Mouse (Mus musculus): ENCODE measurements at regions not wholly inside any gene's neighbourhood (a gene's known extent, or its start where the extent isn't known, plus 50 kb on each side); places are given as distances from the start of the nearest gene placed in this dataset.
"Not testable (repeated sequence)": the region's sequence is repeated elsewhere in the genome, so short reads cannot be mapped to it uniquely, and the experiment has no call there.

- WGBS, result 81% methylated on average over 5 of the region's 5 CpGs
- no peak overlapping the region for H3K4me3 ChIP-seq (replicated peaks)
- no peak overlapping the region for H3K4me2 ChIP-seq (replicated peaks)
- H3K9ac ChIP-seq (replicated peaks), result no peak overlapping the region
- no peaks in the 10 kb centered on the region for H3K9me3 ChIP-seq
- peaks cover 3% of the 10 kb centered on the region for H3K4me1 ChIP-seq (replicated peaks)
- ATAC-seq, result no peak
- H3K27me3 ChIP-seq, result peaks cover 5% of the 10 kb centered on the region; the same call in 1 of the 2 replicates
- no peak overlapping the region for H3K27ac ChIP-seq
- no peaks in the 10 kb centered on the region for H3K36me3 ChIP-seq
Observed at GRCm38 (mm10) chr6:99921966-99922365, 195.8 kb upstream of the Prok2 start.

GRCm38 (mm10) chr6:99919816-99920562, 193.8 kb upstream of the Prok2 start:
- 0 out of 2 replicates have a peak, but pooled peaks cover 2% of the 10 kb centered on the region for H3K27me3 ChIP-seq
- H3K4me2 ChIP-seq (replicated peaks), result no peak overlapping the region
- ATAC-seq, result no peak
- H3K4me3 ChIP-seq (replicated peaks), result no peak overlapping the region
- H3K9ac ChIP-seq (replicated peaks), result no peak overlapping the region
- H3K9me3 ChIP-seq, result no peaks in the 10 kb centered on the region
- WGBS, result 71% methylated on average over 7 of the region's 7 CpGs
- no peaks in the 10 kb centered on the region for H3K36me3 ChIP-seq
- H3K27ac ChIP-seq, result no peak overlapping the region
- peaks cover 8% of the 10 kb centered on the region for H3K4me1 ChIP-seq (replicated peaks)

- H3K9ac ChIP-seq (replicated peaks), result no peak overlapping the region
- H3K4me2 ChIP-seq (replicated peaks), result no peak overlapping the region
- peaks cover 8% of the 10 kb centered on the region for H3K4me1 ChIP-seq (replicated peaks)
- H3K9me3 ChIP-seq, result no peaks in the 10 kb centered on the region
- WGBS, result 70% methylated on average over 3 of the region's 3 CpGs
- H3K27ac ChIP-seq, result no peak overlapping the region
- 0 out of 2 replicates have a peak, but pooled peaks cover 5% of the 10 kb centered on the region for H3K27me3 ChIP-seq
- no peaks in the 10 kb centered on the region for H3K36me3 ChIP-seq
- ATAC-seq, result no peak
- no peak overlapping the region for H3K4me3 ChIP-seq (replicated peaks)
Observed at GRCm38 (mm10) chr6:99918351-99918750, 192.2 kb upstream of the Prok2 start.

GRCm38 (mm10) chr6:99909921-99910320, 183.7 kb upstream of the Prok2 start:
- H3K9ac ChIP-seq (replicated peaks), result no peak overlapping the region
- no peak for ATAC-seq
- H3K27me3 ChIP-seq, result peaks cover 36% of the 10 kb centered on the region
- peaks cover 10% of the 10 kb centered on the region; the same call in 1 of the 2 replicates for H3K4me1 ChIP-seq (replicated peaks)
- no peaks in the 10 kb centered on the region for H3K9me3 ChIP-seq
- WGBS, result 85% methylated on average over 7 of the region's 7 CpGs
- H3K27ac ChIP-seq, result no peak overlapping the region
- no peak overlapping the region for H3K4me2 ChIP-seq (replicated peaks)
- H3K36me3 ChIP-seq, result no peaks in the 10 kb centered on the region
- H3K4me3 ChIP-seq (replicated peaks), result no peak overlapping the region

- Histone ChIP-seq H3K4me3 (replicated peaks) (no peak overlapping the region), H3K9ac (replicated peaks) (no peak overlapping the region), H3K36me3 (no peaks in the 10 kb centered on the region), H3K27me3 (peaks cover 39% of the 10 kb centered on the region), H3K4me1 (replicated peaks) (peaks cover 10% of the 10 kb centered on the region; the same call in 1 of the 2 replicates), H3K4me2 (replicated peaks) (no peak overlapping the region), H3K27ac (no peak overlapping the region), H3K9me3 (no peaks in the 10 kb centered on the region)
- ATAC-seq, result no peak
- 84% methylated on average over 7 of the region's 7 CpGs for WGBS
Observed at GRCm38 (mm10) chr6:99909459-99909858, 183.3 kb upstream of the Prok2 start.

- Histone ChIP-seq H3K27ac (no peak overlapping the region), H3K4me3 (replicated peaks) (no peak overlapping the region), H3K36me3 (no peaks in the 10 kb centered on the region), H3K9me3 (no peaks in the 10 kb centered on the region), H3K4me1 (replicated peaks) (peaks cover 7% of the 10 kb centered on the region; the same call in 1 of the 2 replicates), H3K9ac (replicated peaks) (no peak overlapping the region), H3K27me3 (peaks cover 41% of the 10 kb centered on the region), H3K4me2 (replicated peaks) (no peak overlapping the region)
- ATAC-seq, result no peak
- WGBS, result 90% methylated on average over 3 of the region's 3 CpGs
Observed at GRCm38 (mm10) chr6:99908066-99908465, 181.9 kb upstream of the Prok2 start.

- Histone ChIP-seq H3K9ac (replicated peaks) (no peak overlapping the region), H3K4me1 (replicated peaks) (no peaks in the 10 kb centered on the region), H3K27me3 (peaks cover 50% of the 10 kb centered on the region), H3K4me2 (replicated peaks) (no peak overlapping the region), H3K9me3 (no peaks in the 10 kb centered on the region), H3K4me3 (replicated peaks) (no peak overlapping the region), H3K36me3 (no peaks in the 10 kb centered on the region), H3K27ac (no peak overlapping the region)
- ATAC-seq, result no peak
- WGBS, result 91% methylated on average over 5 of the region's 5 CpGs
Observed at GRCm38 (mm10) chr6:99905194-99905593, 179.0 kb upstream of the Prok2 start.

- Histone ChIP-seq H3K4me3 (replicated peaks) (no peak overlapping the region), H3K4me1 (replicated peaks) (no peaks in the 10 kb centered on the region), H3K9me3 (no peaks in the 10 kb centered on the region), H3K4me2 (replicated peaks) (no peak overlapping the region), H3K36me3 (no peaks in the 10 kb centered on the region), H3K9ac (replicated peaks) (no peak overlapping the region), H3K27me3 (peaks cover 52% of the 10 kb centered on the region), H3K27ac (no peak overlapping the region)
- no peak for ATAC-seq
- WGBS, result 75% methylated on average over 4 of the region's 4 CpGs
Observed at GRCm38 (mm10) chr6:99904607-99905006, 178.4 kb upstream of the Prok2 start.

GRCm38 (mm10) chr6:99904044-99904443, 177.9 kb upstream of the Prok2 start:
- not testable (repeated sequence) for H3K4me2 ChIP-seq (replicated peaks); ATAC-seq; H3K36me3 ChIP-seq; H3K27ac ChIP-seq; H3K4me3 ChIP-seq (replicated peaks); H3K9ac ChIP-seq (replicated peaks); H3K4me1 ChIP-seq (replicated peaks); H3K9me3 ChIP-seq
- peaks cover 50% of the 10 kb centered on the region for H3K27me3 ChIP-seq

GRCm38 (mm10) chr6:99901564-99901963, 175.4 kb upstream of the Prok2 start:
- Histone ChIP-seq H3K36me3 (no peaks in the 10 kb centered on the region), H3K4me3 (replicated peaks) (no peak overlapping the region), H3K4me2 (replicated peaks) (no peak overlapping the region), H3K9me3 (no peaks in the 10 kb centered on the region), H3K9ac (replicated peaks) (no peak overlapping the region), H3K4me1 (replicated peaks) (no peaks in the 10 kb centered on the region), H3K27me3 (peaks cover 61% of the 10 kb centered on the region), H3K27ac (no peak overlapping the region)
- 92% methylated on average over 3 of the region's 3 CpGs for WGBS
- ATAC-seq, result no peak

GRCm38 (mm10) chr6:99901146-99901545, 175.0 kb upstream of the Prok2 start:
- no peaks in the 10 kb centered on the region for H3K36me3 ChIP-seq
- H3K27me3 ChIP-seq, result peaks cover 57% of the 10 kb centered on the region
- no peak for ATAC-seq
- 88% methylated on average over 5 of the region's 5 CpGs for WGBS
- H3K9me3 ChIP-seq, result no peaks in the 10 kb centered on the region
- no peak overlapping the region for H3K27ac ChIP-seq
- no peak overlapping the region for H3K9ac ChIP-seq (replicated peaks)
- no peaks in the 10 kb centered on the region for H3K4me1 ChIP-seq (replicated peaks)
- no peak overlapping the region for H3K4me3 ChIP-seq (replicated peaks)
- H3K4me2 ChIP-seq (replicated peaks), result no peak overlapping the region

GRCm38 (mm10) chr6:99899704-99900103, 173.5 kb upstream of the Prok2 start:
- Histone ChIP-seq H3K36me3 (no peaks in the 10 kb centered on the region), H3K4me3 (replicated peaks) (no peak overlapping the region), H3K9me3 (no peaks in the 10 kb centered on the region), H3K27ac (no peak overlapping the region), H3K4me2 (replicated peaks) (no peak overlapping the region), H3K27me3 (peaks cover 57% of the 10 kb centered on the region), H3K4me1 (replicated peaks) (no peaks in the 10 kb centered on the region), H3K9ac (replicated peaks) (no peak overlapping the region)
- no peak for ATAC-seq
- WGBS, result 72% methylated on average over 14 of the region's 14 CpGs

- H3K4me1 ChIP-seq (replicated peaks), result no peaks in the 10 kb centered on the region
- no peaks in the 10 kb centered on the region for H3K36me3 ChIP-seq
- H3K4me2 ChIP-seq (replicated peaks), result no peak overlapping the region
- H3K9me3 ChIP-seq, result no peaks in the 10 kb centered on the region
- ATAC-seq, result no peak
- H3K9ac ChIP-seq (replicated peaks), result no peak overlapping the region
- 87% methylated on average over 2 of the region's 2 CpGs for WGBS
- peaks cover 52% of the 10 kb centered on the region for H3K27me3 ChIP-seq
- no peak overlapping the region for H3K27ac ChIP-seq
- H3K4me3 ChIP-seq (replicated peaks), result no peak overlapping the region
Observed at GRCm38 (mm10) chr6:99898077-99898476, 171.9 kb upstream of the Prok2 start.

Measured in midbrain, embryonic 13.5 days (tissue).